Mouse (Mus musculus): ENCODE measurements around the gene Vmn2r13.
"Not testable (repeated sequence)": the region's sequence is repeated elsewhere in the genome, so short reads cannot be mapped to it uniquely, and the experiment has no call there.

- TF ChIP-seq CTCF (IDR thresholded peaks at IDR 0.05; ENCODE audit: low read depth, low read length); POLR2A (IDR thresholded peaks at IDR 0.05; ENCODE audit: borderline replicate concordance, low read depth, low read length): not testable (repeated sequence)
These were observed 32.4 kb downstream of the Vmn2r13 start for GRCm38 (mm10) chr5:109159576-109159975.

Measured in bone marrow macrophage, adult 2 months (primary cell).